Mouse (Mus musculus): ENCODE results near the gene Pbx4.

Gene Pbx4

DNA sequence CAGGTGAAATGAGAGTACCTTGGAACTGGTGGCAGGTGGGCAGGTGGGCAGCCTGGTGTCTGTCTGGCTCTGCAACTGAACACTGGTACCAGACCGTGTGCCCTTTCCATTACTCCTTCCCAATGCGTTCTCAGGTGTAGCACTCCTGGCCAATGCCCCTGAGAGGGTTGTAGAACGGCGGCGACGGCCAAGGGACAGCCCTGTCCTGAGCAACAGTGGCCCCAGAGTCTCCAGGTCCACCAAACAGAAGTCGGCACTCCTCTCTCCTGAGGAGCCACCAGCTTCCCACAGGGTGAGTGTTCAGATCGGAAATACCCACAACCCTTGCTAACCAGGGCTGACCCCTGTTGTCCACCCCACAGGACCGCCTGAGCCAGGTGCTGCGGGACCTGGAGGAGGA, 27.2 kb upstream of the Pbx4 start:
- POLR2A ChIA-PET: interaction anchor here in 2 of 4 experiments (1.1 to 1.6 kb wide), 8 partner anchors 10 to 88 kb away, joined by 3 to 5 read pairs (median 3); partner anchors contain the start of genes Atp13a1 (in 1 of the 2), Gm20422 (in 1 of the 2) and Zfp866 (in 1 of the 2)
- CTCF ChIA-PET: no interaction called here

DNA sequence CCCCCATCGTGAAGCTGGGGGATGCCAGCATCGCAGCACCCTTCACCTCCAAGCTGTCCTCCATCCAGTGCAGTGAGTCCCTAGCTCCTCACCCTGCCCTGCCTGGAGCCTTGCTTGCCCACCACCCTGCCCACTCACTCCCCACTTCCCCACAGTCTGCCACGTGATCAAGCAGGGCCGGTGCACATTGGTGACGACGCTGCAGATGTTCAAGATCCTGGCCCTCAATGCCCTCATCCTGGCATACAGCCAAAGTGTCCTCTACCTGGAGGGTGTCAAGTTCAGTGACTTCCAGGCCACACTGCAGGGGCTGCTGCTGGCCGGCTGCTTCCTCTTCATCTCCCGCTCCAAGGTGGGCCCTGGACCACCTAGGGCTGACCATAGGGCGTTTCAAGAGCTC, 26.8 kb upstream of the Pbx4 start:
- CTCF ChIA-PET: interaction anchor here in 1 of 4 experiments (0.5 kb wide), 1 partner anchor 245 kb away, joined by 3 read pairs; no protein-coding TSS in a partner anchor
- POLR2A ChIA-PET: interaction anchor here in 2 of 4 experiments (0.8 to 1.6 kb wide), 9 partner anchors 9 to 89 kb away, joined by 3 to 5 read pairs (median 3); partner anchors contain the start of genes Atp13a1 (in 1 of the 2), Gm20422 (in 1 of the 2) and Zfp866 (in 1 of the 2)

DNA sequence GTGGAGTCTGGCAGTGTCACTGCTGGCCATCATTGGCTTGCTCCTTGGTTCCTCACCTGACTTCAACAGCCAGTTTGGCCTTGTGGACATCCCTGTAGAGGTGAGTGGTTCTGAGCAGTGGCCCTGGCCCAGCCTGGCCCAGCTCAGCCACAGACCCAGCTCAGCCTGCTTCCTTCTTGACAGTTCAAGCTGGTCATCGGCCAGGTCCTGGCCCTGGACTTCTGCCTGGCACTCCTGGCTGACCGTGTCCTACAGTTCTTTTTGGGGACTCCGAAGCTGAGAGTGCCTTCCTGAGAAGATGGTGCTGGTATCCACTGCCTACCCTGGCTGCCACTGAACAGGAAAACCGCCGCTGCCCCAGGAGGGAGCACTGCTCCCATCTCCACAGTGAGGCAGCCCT, 25.1 kb upstream of the Pbx4 start:
- ChIA-PET POLR2A (interaction anchor here in 1 of 4 experiments (1.0 to 2.9 kb wide), 3 partner anchors 14 to 40 kb away, joined by 4 to 9 read pairs (median 4); partner anchors contain the start of genes Atp13a1 and Zfp866), CTCF (no interaction called here)

DNA sequence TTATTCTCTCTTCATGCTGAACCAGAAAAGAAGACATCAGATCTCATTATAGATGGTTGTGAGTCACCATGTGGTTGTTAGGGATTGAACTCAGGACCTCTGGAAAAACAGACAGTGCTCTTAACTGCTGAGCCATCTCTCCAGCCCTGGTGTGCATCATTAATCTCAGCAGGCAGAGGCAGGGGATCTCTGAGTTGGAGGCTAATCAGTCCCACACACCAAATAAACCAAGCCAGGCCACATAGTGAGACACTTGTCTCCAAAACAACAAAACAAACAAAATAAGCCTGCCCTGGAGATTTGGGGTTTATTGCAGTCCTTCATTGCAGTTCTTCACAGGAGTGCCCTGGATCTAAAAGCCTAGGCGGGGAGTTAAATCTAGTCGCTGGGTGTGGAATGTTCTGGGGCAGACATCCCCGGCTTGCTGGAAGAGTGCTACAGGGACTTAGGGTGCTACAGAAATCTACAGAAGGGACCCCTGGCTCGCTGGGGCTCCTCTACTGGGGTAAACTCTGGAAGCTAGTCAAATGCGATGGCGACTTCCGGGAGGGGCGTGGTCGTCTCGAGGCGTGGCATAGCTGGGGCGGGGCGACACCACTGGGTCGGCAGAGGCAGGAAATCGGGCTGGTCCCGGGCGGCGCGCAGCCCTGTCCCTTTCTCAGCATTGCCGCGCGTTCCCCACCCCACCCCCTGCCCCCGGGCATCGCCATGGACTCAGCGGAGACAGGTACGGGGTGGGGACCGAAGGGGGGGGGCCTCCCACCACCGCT, 24.0 kb upstream of the Pbx4 start, which contains the start of gene Gmip:
Gmip (plus strand) TSS at position 586 of the 770 bp plus-strand sequence.
- CTCF ChIA-PET: interaction anchor here in 1 of 4 experiments (1.0 kb wide), 1 partner anchor 9 kb away, joined by 6 read pairs; no protein-coding TSS in a partner anchor
- POLR2A ChIA-PET: interaction anchor here in 3 of 4 experiments (0.6 to 2.9 kb wide), 29 partner anchors 9 to 345 kb away, joined by 3 to 19 read pairs (median 3); partner anchors contain the start of genes Gm20422 (in 3 of the 3), Lpar2 (in 3 of the 3), Zfp868 (in 3 of the 3) and Pbx4 (in 2 of the 3)

DNA sequence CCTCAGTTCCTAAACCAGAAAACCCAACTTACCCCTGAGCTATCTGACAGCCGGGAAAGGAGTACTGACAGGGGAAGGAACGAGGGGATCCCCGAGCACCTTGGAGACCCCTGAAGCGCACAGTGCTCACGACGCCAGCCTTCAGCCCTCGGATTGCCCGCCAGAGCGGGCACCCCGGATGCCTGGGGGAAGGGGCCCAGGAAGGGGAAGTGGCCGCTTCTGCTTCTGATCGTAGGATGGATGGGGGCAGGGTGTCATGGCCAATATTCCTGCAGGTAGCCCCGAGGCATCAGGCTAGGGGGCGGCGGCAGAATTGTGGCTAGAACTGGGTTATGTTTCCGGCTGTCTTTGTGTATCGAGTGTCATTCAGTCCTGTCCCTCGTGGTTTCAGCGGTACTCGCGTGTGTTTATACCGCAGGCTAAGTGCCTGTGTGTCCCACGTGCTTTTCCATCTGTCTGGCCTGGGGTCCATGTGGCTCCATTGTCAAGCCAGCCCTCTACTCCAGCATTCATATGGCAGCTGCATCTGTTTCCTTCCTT, 23.4 kb upstream of the Pbx4 start:
- ChIA-PET CTCF (interaction anchor here in 2 of 4 experiments (0.7 to 1.0 kb wide), 2 partner anchors 8 to 16 kb away, joined by 3 to 6 read pairs; no protein-coding TSS in a partner anchor), POLR2A (interaction anchor here in 3 of 4 experiments (0.6 to 2.9 kb wide), 27 partner anchors 9 to 344 kb away, joined by 3 to 19 read pairs (median 3); partner anchors contain the start of genes Gm20422 (in 3 of the 3), Lpar2 (in 3 of the 3), Pbx4 (in 2 of the 3) and Zfp868 (in 2 of the 3))

DNA sequence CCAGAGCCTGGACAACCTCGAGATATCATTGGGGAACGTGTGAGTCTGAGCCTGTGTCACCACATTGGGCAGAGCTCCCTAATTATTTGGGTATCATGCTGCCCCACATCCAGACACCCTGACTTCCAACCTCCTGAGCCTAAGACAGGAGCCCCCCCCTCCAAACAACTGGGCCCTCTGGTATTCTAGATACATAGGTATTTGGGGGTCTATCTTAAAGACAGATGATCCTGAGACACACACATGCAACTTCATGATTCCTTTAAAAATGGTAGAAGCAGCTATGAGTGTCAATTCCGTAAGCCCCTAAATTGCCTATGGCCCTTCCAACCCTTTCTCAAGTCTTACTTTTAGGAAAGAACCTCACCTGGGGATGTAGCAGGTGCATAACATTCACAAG, 22.5 kb upstream of the Pbx4 start:
- CTCF ChIA-PET: interaction anchor here in 1 of 4 experiments (0.7 kb wide), 1 partner anchor 17 kb away, joined by 3 read pairs; no protein-coding TSS in a partner anchor
- POLR2A ChIA-PET: interaction anchor here in 2 of 4 experiments (1.1 to 2.9 kb wide), 6 partner anchors 12 to 39 kb away, joined by 3 to 19 read pairs (median 5); partner anchors contain the start of genes Atp13a1 (in 1 of the 2), Lpar2 (in 1 of the 2), Pbx4 (in 1 of the 2) and Zfp866 (in 1 of the 2)

DNA sequence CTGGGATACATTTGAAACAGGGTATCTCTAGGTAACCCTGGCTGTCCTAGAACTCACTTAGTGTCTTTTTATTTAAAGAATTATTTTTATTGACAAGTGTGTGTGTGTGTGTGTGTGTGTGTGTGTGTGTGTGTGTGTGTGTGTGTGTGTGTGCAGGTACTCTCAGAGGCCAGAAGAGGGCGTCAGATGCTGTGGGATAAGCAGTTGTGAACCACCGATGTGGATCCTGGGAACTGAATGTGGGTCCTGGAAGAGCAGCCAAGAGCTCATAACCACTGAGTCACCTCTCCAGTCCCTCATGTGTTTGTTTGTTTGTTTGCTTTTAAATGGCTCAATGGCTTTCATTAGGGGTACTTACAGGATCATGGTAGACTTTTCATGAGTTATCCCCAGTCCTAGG, 17.4 kb upstream of the Pbx4 start:
- ChIA-PET POLR2A (interaction anchor here in 3 of 4 experiments (0.6 to 2.3 kb wide), 18 partner anchors 9 to 357 kb away, joined by 3 to 9 read pairs (median 4); partner anchors contain the start of genes Cilp2 (in 1 of the 3), Pbx4 (in 1 of the 3) and Zfp963 (in 1 of the 3)), CTCF (interaction anchor here (0.6 to 1.3 kb wide), 10 partner anchors 15 to 1815 kb away, joined by 3 to 8 read pairs (median 4); partner anchors contain the start of genes Pbx4 (in 1 of the 4) and Zfp868 (in 1 of the 4))

DNA sequence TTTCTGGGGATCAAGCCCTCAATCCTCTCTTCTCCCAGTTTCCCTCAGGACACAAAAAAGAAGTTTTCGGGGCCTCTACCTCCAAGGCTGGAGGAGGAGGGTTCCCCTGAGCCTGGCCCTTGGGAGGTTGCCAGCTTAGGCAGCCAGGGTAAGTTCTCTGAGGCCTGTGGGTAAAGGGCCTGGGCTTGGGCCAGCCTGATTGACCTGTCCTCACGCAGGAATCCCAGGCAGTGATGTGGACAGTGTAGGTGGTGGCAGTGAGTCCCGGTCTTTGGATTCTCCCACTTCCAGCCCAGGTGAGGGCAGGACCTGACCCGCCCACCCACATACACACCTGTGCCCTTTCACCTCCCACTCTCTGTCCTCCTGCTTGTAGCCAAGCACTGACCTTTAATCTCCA, 16.9 kb upstream of the Pbx4 start:
- CTCF ChIA-PET: interaction anchor here (0.6 to 1.3 kb wide), 10 partner anchors 16 to 1814 kb away, joined by 3 to 8 read pairs (median 4); partner anchors contain the start of genes Pbx4 (in 1 of the 4) and Zfp868 (in 1 of the 4)
- POLR2A ChIA-PET: interaction anchor here in 3 of 4 experiments (0.9 to 2.3 kb wide), 16 partner anchors 9 to 186 kb away, joined by 3 to 9 read pairs (median 4); partner anchors contain the start of genes Cilp2 (in 1 of the 3), Pbx4 (in 1 of the 3) and Zfp963 (in 1 of the 3)

DNA sequence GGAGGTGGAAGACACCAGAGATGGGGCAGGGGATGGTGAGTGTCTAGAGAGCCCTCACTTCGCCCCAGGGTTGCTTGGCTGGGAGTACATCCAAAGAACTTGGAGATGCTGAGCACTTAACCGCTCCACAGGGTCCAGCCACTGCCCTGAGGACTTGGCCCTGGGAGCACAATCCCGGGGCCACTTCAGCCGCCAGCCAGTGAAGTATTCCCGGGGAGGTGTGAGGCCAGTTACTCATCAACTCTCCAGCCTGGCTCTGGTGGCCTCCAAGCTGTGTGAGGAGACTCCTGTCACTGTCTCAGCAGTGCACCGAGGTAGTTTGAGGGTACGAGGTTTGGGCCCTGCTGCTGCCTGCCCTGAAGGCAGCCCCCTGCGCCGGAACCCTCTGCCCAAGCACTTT, 11.8 kb upstream of the Pbx4 start:
- ChIA-PET POLR2A (interaction anchor here in 2 of 4 experiments (1.0 to 4.0 kb wide), 5 partner anchors 12 to 34 kb away, joined by 3 to 33 read pairs (median 19); partner anchors contain the start of genes Pbx4 (in 2 of the 2) and Gmip (in 1 of the 2)), CTCF (no interaction called here)

DNA sequence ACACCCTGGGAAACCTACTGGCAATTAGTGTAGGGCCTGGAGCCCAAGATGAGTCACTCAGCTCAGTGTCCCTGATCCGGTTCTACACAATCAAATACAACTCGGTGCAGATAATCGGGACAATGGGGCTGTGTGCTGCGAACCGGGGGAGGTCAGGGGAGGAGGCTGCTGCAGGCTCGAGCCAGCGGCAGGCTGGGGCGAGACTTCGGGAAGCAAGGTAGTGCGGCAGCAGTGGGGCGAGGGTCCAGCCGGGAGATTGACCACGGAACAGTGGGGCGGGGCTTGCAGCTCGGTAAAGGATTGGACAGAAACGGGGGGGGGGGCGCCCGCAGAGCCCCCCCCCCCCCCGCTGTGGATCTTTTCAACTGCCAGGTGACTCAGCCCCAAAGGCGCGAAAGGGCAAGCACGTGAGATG, 10.3 kb upstream of the Pbx4 start:
- ChIA-PET CTCF (interaction anchor here (0.6 to 1.9 kb wide), 14 partner anchors 10 to 493 kb away, joined by 3 to 11 read pairs (median 4); partner anchors contain the start of gene Pbx4 (in 3 of the 4)), POLR2A (interaction anchor here (0.5 to 4.0 kb wide), 70 partner anchors 8 to 1017 kb away, joined by 3 to 38 read pairs (median 4); partner anchors contain the start of genes Gm20422 (in 3 of the 4), Gmip (in 3 of the 4), Pbx4 (in 3 of the 4) and Zfp868 (in 3 of the 4))

DNA sequence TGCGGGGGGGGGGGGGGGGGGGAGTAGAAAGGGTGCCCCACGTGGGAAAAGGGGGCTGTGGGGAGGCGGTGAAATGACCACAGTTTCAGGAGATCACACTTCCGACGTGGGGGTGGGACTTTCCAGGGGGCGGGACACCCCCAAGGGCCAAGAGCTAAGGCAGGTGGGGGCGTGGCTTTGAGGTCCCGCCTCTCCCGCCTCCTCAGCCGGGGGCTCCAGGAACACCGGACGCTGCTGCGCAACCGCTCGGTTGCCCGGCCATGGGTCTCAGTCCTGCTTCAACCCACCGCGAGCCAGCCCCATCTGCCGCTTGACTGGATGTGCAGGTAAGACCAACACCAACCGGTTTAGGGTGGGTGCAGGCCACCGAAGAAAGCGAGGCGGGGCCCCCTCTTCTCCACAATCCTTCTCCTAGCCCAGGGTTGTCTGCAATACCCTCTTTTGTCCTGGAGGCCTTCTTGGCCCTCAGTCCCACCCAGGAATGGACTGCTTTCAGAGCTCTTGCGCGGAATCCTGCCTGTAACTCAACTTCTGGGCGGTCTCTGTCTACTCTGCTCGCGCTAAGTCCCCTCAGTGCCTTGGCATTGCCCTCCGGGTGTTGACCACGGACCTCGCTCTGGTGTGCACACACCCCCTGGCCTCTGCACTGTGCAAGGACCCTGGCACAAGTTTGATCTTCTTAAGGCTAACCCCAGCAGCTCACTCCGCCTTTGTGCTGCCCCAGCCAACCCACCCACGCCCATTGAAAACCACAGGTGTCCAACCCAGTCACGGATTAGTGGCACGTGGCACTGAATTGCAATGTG, 9.7 kb upstream of the Pbx4 start, which contains the start of gene Lpar2:
Lpar2 (plus strand) TSS at position 44 of the 806 bp plus-strand sequence.
- ChIA-PET POLR2A (interaction anchor here (0.5 to 4.0 kb wide), 69 partner anchors 9 to 1017 kb away, joined by 3 to 38 read pairs (median 4); partner anchors contain the start of genes Gm20422 (in 3 of the 4), Gmip (in 3 of the 4), Pbx4 (in 3 of the 4) and Zfp868 (in 3 of the 4)), CTCF (interaction anchor here in 3 of 4 experiments (0.6 to 1.9 kb wide), 12 partner anchors 10 to 494 kb away, joined by 3 to 11 read pairs (median 4); partner anchors contain the start of gene Pbx4 (in 3 of the 3))

DNA sequence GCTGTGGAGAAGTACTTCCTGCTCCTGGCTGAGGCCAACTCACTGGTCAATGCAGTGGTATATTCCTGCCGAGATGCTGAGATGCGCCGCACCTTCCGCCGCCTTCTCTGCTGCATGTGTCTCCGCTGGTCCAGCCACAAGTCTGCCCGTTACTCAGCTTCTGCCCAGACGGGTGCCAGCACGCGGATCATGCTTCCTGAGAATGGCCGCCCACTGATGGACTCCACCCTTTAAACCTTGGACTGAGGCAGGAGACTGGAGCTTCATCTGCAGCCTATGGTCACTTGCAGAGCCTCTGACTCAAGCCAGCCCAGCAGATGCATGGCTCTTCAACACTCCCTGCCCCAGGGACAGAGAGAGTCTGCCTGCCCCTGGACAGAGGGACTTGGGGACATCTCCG, 5.9 kb upstream of the Pbx4 start:
- ChIA-PET POLR2A (interaction anchor here in 1 of 4 experiments (1.4 to 2.1 kb wide), 4 partner anchors 9 to 77 kb away, joined by 3 to 6 read pairs (median 5); partner anchors contain the start of gene Zfp963), CTCF (interaction anchor here in 2 of 4 experiments (0.6 to 1.3 kb wide), 2 partner anchors 9 to 300 kb away, joined by 3 read pairs; no protein-coding TSS in a partner anchor)

DNA sequence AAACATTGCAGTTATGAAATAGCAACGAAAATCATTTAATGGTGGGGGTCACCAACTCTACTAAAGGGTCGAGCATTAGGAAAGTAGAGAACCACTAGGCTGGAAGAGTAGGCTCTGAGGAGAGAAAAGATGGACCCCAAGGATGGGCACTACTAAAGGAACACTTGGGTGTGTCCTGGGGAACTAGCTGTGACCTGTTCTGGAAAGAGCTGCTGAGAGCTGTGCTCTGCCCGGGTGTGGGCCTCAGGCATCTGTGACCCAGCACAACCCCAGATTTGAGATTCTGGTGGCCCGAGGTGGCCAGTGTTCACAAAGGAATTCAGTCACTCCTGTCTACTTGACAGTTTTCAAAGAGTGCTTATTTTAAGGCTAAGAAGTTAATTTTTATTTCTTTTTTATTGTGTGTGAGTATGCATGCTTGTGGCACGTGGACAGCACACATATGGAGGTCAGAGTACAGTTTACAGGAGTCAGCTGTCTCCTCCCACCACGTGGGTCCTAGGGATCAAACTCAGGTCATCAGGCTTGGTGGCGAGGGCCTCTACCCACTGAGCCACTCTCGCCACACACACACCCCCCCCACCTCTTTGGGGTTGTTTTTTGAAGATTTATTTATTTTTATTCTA, 4.9 kb downstream of the Pbx4 start:
- ChIA-PET POLR2A (interaction anchor here in 2 of 4 experiments (1.0 to 1.2 kb wide), 3 partner anchors 12 to 16 kb away, joined by 3 to 4 read pairs (median 4); partner anchors contain the start of gene Lpar2 (in 1 of the 2)), CTCF (no interaction called here)

DNA sequence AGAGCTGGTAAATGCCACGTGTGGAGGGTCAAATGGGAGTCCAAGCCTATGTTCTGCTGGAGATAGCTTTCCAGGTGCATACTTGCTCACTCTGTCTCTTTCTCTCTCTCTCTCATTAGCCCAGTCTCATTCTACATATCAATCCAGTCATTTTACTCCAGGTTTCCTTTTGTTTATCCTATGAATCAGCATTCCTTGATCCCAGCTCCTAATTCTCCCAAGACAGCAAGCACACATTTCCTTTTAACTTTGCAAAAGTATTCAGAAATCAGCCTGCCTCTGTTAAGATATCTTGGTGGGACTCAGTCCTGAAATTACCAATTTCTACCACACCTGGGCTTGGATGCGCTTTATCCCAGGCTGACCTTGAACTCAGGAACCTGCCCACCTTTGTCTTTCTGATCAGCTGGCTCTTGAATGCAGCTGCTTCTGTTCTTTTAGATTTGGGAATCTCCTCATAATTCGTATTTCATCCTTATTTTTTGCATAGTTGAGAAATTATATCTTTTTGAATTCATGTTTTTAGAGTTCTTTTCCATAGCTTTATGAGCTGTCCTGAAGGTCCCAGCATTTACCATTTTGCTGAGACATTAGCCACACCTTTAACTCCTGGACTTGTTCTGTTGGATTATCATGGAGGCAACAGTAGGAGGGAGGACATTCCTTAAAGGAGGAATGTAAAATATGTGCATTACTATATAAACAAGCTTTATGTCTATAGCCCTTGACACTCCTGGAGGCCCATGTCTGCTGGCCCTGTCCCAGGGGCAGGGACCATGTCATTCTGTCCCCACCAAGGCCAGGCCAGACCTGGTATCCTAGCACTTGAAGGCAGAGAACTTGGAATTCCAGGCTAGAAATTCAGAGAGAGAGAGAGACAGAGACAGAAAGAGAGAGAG, 15.1 kb downstream of the Pbx4 start:
- POLR2A ChIA-PET: interaction anchor here (0.5 to 6.6 kb wide), 48 partner anchors 7 to 850 kb away, joined by 3 to 73 read pairs (median 4); partner anchors contain the start of genes Zfp868 (in 4 of the 4), Pbx4 (in 3 of the 4), Lpar2 (in 2 of the 4) and Zfp963 (in 2 of the 4)
- CTCF ChIA-PET: interaction anchor here in 1 of 4 experiments (1.2 kb wide), 1 partner anchor 13 kb away, joined by 9 read pairs; no protein-coding TSS in a partner anchor

DNA sequence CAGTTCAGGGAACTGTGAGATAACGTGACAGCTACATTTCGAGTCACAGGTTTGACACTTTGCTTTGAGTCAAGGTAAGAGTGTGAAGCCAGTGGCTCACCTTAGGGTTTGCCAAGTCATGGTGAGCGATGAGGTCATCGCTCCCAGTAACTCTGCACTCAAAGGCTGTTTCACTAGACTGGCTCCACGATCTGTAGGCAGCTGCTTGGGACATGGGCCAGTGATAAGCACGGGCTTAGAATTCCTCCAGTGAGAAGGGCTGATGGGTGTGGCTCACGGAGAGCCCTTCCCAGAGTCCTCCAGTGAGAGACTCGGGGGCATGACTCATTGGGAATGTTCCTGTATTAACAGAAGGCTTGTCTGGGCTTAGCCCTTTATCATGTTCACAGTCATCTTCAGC, 16.7 kb downstream of the Pbx4 start:
- POLR2A ChIA-PET: interaction anchor here in 3 of 4 experiments (0.6 to 6.6 kb wide), 41 partner anchors 9 to 322 kb away, joined by 3 to 73 read pairs (median 5); partner anchors contain the start of genes Pbx4 (in 3 of the 3), Zfp963 (in 3 of the 3), Lpar2 (in 2 of the 3) and Zfp868 (in 2 of the 3)
- CTCF ChIA-PET: interaction anchor here in 3 of 4 experiments (0.5 to 1.5 kb wide), 9 partner anchors 10 to 1828 kb away, joined by 3 to 4 read pairs (median 3); partner anchors contain the start of genes Homer3 (in 1 of the 3), Lpar2 (in 1 of the 3) and Zfp868 (in 1 of the 3)

Measured in embryonic stem cell, embryonic (primary cell).